Mouse (Mus musculus): Measurements from ENCODE around the gene Plekha6. TPM values are rescaled to one million over a fixed set of nuclear protein-coding genes. Genes with fewer than 3 reads are reported as not detected.

Gene Plekha6
- polyA plus RNA-seq, 1 experiment from 2014 or later, result 15.3 TPM

DNA sequence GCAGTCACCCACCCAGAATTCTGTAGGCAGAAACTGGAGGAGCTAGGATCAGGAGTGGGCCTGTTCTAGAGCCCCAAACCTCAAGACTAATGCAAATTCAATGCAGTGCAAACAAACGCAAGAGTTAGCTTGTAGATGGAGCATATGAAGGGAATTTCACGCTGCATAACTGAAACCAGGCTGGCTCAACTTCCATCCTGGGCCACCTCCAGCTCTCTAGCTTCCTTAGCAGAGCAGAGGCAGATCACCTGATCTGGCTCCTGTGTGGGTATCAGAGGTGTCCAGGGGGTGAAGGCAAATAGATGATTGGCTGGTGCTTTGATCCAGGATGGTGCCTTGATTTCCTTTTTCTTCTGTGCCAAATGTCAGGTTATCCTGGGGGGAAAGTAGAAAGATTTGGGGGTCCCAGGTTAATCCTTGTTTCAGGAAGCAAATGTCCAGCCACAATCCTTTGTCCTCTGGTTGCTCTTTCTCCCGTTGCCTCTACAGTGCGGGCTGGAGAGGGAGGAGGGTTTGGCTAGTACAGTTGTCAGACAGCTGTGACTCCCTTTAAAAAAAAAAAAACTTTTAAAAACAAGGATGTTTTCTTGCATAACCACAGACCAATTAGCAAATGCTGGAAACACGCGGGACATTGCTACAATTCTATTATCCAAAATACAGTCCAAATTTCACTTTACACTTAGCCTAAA is 75.3 kb downstream of the Plekha6 start:
- ATAC-seq, result no peak
- H3K4me2 ChIP-seq (replicated peaks), result no peak overlapping the region
- H3K4me3 ChIP-seq (replicated peaks), result no peak overlapping the region
- H3K36me3 ChIP-seq, result no peaks in the 10 kb centered on the region
- H3K4me1 ChIP-seq (replicated peaks), result peaks cover 39% of the 10 kb centered on the region
- H3K27me3 ChIP-seq (replicated peaks), result no peaks in the 10 kb centered on the region
- no peaks in the 10 kb centered on the region for H3K9me3 ChIP-seq
- H3K9ac ChIP-seq, result no peak overlapping the region
- 0 out of 2 replicates have a peak overlapping the region, but pooled peaks have one; percentile 30 for H3K27ac ChIP-seq
- WGBS, result 67% methylated on average over 6 of the region's 6 CpGs

DNA sequence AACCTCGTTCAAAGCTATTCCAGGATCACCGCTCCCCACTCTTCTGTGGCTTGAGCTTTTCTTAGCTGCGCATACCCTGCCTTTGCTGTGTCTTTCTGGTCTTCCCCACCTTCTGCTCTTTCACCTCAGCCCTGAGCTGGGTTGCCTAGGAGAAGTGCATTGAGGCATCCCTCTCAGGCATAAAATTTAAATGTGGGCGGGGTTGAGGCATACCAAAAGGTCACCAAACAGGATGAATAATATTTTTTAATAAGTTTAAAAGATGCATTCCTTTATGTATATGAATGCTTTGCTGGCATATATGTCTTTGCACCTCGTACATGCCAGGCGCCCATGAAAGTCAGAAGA is 75.8 kb downstream of the Plekha6 start:
- 78% methylated on average over 6 of the region's 6 CpGs for WGBS
- no peak for ATAC-seq
- no peak overlapping the region for H3K4me2 ChIP-seq (replicated peaks)
- peaks cover 44% of the 10 kb centered on the region for H3K4me1 ChIP-seq (replicated peaks)
- no peak overlapping the region for H3K4me3 ChIP-seq (replicated peaks)
- H3K27ac ChIP-seq, result 0 out of 2 replicates have a peak overlapping the region, but pooled peaks have one; percentile 30
- H3K9ac ChIP-seq, result no peak overlapping the region
- H3K9me3 ChIP-seq, result no peaks in the 10 kb centered on the region
- H3K36me3 ChIP-seq, result no peaks in the 10 kb centered on the region
- no peaks in the 10 kb centered on the region for H3K27me3 ChIP-seq (replicated peaks)

DNA sequence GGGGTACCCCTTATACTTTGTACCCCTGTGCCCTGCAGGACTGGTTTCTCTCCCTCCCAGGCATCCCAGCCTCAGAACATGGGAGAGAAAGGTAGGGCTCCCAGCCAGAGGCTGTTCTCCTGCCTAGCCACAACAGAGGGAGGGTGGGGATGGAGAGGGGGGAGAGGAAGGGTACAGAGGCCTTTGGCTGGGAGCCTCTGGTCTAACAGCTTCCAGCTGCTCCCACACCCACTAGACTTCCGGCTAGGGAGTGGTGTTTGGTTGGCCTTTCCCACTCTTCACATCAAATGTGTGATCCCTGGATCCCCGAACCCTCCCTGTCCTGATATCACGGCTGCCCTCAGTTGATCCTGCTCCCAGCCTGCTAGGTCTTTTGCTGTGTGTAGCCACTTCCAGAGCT is 76.9 kb downstream of the Plekha6 start:
- Histone ChIP-seq H3K4me1 (replicated peaks) (peaks cover 55% of the 10 kb centered on the region), H3K4me3 (replicated peaks) (no peak overlapping the region), H3K4me2 (replicated peaks) (peak overlapping the region; percentile 18; the same call in 1 of the 2 replicates), H3K27ac (peak overlapping the region; percentile 51), H3K36me3 (no peaks in the 10 kb centered on the region), H3K9ac (no peak overlapping the region), H3K9me3 (no peaks in the 10 kb centered on the region), H3K27me3 (replicated peaks) (no peaks in the 10 kb centered on the region)
- peak; percentile 44 for ATAC-seq
- WGBS, result 29% methylated on average over 3 of the region's 3 CpGs

DNA sequence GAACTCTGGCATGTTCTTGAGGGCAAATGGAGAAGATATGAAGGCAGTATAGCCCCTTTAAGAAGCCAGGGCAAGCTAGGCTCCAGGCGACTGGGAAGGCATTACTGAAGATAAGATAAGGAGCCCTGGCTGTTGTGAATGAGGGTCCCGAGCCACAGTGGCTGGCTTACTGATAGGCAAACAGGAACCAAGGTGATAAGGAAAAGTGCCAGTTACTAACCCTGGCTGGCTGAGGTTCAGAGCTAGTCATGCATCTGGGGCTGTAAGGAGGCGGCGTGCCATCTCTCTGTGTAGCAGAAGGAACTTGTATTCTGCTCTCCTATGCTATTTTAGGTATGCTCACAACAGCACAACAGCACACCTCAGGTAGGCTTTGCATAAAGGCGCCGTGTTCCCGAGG is 80.7 kb downstream of the Plekha6 start:
- no peaks in the 10 kb centered on the region for H3K9me3 ChIP-seq
- H3K36me3 ChIP-seq, result no peaks in the 10 kb centered on the region
- no peak overlapping the region for H3K9ac ChIP-seq
- peak overlapping the region; percentile 28 for H3K4me2 ChIP-seq (replicated peaks)
- peak; percentile 25 for ATAC-seq
- no peaks in the 10 kb centered on the region for H3K27me3 ChIP-seq (replicated peaks)
- H3K4me1 ChIP-seq (replicated peaks), result peaks cover 50% of the 10 kb centered on the region
- WGBS, result 55% methylated on average over 7 of the region's 7 CpGs
- peak overlapping the region; percentile 52; the same call in 1 of the 2 replicates for H3K27ac ChIP-seq
- H3K4me3 ChIP-seq (replicated peaks), result no peak overlapping the region

DNA sequence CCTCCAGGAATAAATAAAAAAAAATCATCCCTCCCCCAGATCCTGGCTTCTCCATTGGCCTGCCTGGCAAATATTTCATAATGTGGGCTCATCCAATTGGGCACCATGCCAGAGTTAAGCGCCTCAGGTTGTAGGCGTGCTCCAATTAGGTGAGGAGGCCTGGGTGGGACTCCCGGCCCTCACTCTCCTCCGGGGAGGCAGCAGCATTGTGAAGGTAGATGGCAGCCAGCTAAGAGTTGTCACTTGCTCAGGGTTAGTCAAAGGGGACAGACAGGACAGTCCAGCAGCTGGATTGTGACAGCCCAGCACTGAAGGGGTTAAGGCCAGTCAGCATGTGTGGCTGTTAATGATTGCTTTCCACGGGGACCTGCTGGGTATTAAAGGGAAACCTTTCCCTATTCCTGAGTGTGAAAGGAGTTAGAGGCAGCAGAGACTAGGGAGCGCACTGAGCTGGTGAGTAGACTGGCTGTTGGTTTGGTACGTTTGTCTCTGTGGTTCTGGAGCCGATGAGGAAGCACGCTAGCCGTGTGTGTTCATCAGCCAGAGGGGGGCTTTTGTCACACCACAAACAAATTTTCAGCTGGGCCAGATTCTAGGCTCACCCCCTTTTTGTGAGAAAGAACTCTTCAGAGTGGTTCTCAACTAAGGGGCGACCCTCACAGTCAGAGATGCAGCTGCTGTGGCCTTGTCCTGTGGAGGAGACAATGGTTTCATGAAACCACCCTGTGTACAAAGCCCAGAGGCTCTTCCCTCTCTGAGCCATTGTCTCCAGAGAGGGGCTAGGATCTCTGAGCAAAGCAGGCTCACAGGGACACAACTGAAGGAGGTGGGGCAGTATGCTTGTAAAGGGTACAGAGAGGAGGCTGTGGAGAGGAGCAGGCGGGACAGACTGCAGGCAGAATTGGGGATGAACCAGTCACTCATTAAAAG is 81.9 kb downstream of the Plekha6 start:
- H3K9me3 ChIP-seq, result no peaks in the 10 kb centered on the region
- H3K36me3 ChIP-seq, result no peaks in the 10 kb centered on the region
- H3K27ac ChIP-seq, result peak overlapping the region; percentile 52
- H3K4me2 ChIP-seq (replicated peaks), result peak overlapping the region; percentile 35
- WGBS, result 31% methylated on average over 12 of the region's 12 CpGs
- H3K27me3 ChIP-seq (replicated peaks), result no peaks in the 10 kb centered on the region
- H3K4me3 ChIP-seq (replicated peaks), result peak overlapping the region; percentile 17
- ATAC-seq, result peak; percentile 77
- peaks cover 50% of the 10 kb centered on the region for H3K4me1 ChIP-seq (replicated peaks)
- H3K9ac ChIP-seq, result peak overlapping the region; percentile 9; the same call in 1 of the 2 replicates

DNA sequence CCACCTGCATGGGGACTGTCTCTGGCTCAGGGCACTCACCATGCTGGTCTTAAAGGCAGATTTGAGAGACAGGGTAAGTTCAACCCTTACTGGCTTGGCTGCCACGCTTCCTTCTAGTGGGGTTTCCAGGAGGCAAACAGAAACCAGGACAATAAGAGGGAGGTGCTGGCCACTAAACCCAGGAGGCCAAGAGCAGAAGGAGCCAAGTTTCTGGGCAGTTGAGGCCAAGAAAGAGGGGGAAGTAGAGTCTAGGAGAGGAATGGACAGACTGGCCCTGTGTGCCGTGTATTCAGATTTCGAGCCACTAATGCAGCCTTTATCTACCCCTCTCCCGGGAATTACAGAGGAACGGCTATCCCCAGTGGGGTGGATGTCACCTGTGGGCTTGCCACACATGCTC is 83.2 kb downstream of the Plekha6 start:
- H3K4me2 ChIP-seq (replicated peaks), result peak overlapping the region; percentile 35; the same call in 1 of the 2 replicates
- peaks cover 56% of the 10 kb centered on the region for H3K4me1 ChIP-seq (replicated peaks)
- no peak overlapping the region for H3K27ac ChIP-seq
- H3K9me3 ChIP-seq, result no peaks in the 10 kb centered on the region
- no peak overlapping the region for H3K4me3 ChIP-seq (replicated peaks)
- no peak for ATAC-seq
- no peaks in the 10 kb centered on the region for H3K27me3 ChIP-seq (replicated peaks)
- H3K9ac ChIP-seq, result no peak overlapping the region
- no peaks in the 10 kb centered on the region for H3K36me3 ChIP-seq
- 78% methylated on average over 5 of the region's 5 CpGs for WGBS

DNA sequence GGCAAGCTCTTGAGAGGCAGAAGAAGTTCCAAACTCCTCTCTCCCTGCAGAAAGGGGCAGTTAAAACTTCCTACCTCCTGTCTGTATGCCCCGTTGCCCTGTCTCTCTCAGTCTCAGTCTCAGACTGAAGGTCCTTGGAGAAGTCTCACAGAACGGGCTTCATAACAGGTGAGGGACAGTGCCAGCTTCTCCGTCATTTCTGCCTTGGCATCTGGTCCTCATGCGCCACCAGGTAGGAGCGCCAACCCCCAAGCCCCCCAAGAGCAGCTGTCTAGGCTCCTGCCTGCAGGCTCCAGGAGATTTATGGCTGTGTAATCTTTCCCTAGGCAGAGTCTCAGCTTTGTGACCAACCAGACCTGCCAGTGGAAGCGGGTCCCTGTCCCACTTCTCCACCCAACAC is 86.8 kb downstream of the Plekha6 start:
- Histone ChIP-seq H3K4me1 (replicated peaks) (peaks cover 75% of the 10 kb centered on the region), H3K27me3 (replicated peaks) (no peaks in the 10 kb centered on the region), H3K27ac (peak overlapping the region; percentile 93), H3K9me3 (no peaks in the 10 kb centered on the region), H3K4me3 (replicated peaks) (no peak overlapping the region), H3K36me3 (no peaks in the 10 kb centered on the region), H3K9ac (no peak overlapping the region; the same call in 1 of the 2 replicates), H3K4me2 (replicated peaks) (no peak overlapping the region)
- ATAC-seq, result no peak
- WGBS, result 68% methylated on average over 6 of the region's 6 CpGs

DNA sequence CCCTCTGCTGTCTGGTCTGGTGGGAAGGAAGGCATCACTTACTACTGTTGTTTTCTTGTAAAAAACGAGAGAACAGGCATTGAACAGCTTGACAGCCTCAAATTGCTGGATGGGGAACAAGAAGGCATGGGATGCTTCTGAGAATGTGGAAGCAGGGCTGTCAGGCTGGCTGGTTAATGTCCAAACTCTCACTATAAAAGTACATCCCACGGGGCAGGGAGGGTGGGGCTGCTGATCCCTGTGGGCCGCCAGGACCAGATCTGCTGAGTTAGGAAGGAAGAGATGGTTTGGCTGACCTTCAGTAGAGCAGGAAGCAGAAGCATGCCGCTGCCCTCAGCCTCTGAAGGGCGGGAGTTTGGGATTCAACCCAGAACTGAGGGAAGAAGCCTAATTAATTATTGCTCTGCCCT is 87.6 kb downstream of the Plekha6 start:
- peak; percentile 68 for ATAC-seq
- no peaks in the 10 kb centered on the region for H3K27me3 ChIP-seq (replicated peaks)
- H3K9ac ChIP-seq, result no peak overlapping the region
- H3K4me3 ChIP-seq (replicated peaks), result no peak overlapping the region
- 7% methylated on average over 5 of the region's 5 CpGs for WGBS
- no peaks in the 10 kb centered on the region for H3K36me3 ChIP-seq
- H3K27ac ChIP-seq, result peak overlapping the region; percentile 93
- peaks cover 75% of the 10 kb centered on the region for H3K4me1 ChIP-seq (replicated peaks)
- H3K4me2 ChIP-seq (replicated peaks), result peak overlapping the region; percentile 22; the same call in 1 of the 2 replicates
- H3K9me3 ChIP-seq, result no peaks in the 10 kb centered on the region

DNA sequence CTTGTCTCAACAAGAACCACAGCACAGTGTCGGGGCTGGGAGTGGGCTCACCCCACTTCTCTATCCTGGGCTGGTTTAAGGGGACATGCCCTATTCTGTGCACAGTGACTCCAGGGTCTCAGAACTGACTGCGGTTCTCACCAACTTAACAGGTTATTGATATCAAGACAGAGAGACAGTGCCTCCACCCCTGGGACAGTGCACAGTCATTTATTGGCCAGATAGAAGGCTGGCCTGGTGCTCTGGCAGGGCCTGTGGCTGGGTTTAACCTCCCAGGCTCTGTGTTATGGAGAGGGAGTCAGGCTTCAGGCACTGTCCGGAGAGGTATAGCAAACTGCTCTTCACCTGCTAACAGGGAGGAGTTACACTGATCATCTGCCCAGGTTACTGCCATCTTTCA is 88.2 kb downstream of the Plekha6 start:
- Histone ChIP-seq H3K27ac (peak overlapping the region; percentile 93), H3K9ac (no peak overlapping the region), H3K4me2 (replicated peaks) (peak overlapping the region; percentile 22; the same call in 1 of the 2 replicates), H3K36me3 (no peaks in the 10 kb centered on the region), H3K4me3 (replicated peaks) (no peak overlapping the region), H3K9me3 (no peaks in the 10 kb centered on the region), H3K4me1 (replicated peaks) (peaks cover 77% of the 10 kb centered on the region), H3K27me3 (replicated peaks) (no peaks in the 10 kb centered on the region)
- WGBS, result 62% methylated on average over 3 of the region's 3 CpGs
- no peak for ATAC-seq

DNA sequence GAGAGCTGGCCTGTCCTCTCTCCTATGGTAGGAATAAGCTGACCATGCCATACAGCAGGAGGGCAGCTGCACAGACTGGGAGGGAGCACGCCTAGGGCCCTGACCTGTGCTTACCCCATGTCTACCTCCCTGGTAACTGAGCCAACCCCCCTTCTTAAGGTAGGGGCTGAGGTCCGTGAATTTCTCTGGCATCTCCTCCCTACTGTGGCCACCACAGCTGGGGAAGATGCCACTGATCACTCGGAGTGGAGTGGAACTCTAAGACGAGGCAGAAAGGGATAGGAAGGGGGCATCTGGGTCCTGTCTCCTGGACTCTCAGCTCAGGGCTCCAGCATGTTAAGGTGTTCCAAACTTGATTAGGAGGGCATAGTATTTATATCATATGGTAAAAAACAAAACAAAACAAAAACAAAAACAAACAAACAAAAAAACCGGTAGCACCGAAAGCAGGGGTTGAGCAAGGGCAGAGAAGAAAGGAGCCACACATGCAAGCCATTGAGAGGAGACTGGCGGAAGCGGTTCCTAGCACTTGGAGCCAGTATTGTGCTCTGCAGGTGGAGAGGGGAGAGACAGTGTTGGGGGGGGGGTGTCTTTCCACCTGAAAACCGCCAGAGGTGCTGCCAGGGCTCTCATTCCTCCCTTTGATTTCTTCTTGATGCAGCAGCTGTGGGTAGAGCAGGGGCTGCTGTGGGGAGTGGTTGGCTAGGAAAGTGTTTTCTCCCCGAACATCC is 89.0 kb downstream of the Plekha6 start:
- WGBS, result 46% methylated on average over 10 of the region's 10 CpGs
- Histone ChIP-seq H3K27me3 (replicated peaks) (no peaks in the 10 kb centered on the region), H3K4me3 (replicated peaks) (no peak overlapping the region), H3K4me2 (replicated peaks) (peak overlapping the region; percentile 24; the same call in 1 of the 2 replicates), H3K27ac (peak overlapping the region; percentile 93), H3K9ac (no peak overlapping the region), H3K9me3 (no peaks in the 10 kb centered on the region), H3K4me1 (replicated peaks) (peaks cover 74% of the 10 kb centered on the region), H3K36me3 (no peaks in the 10 kb centered on the region)
- ATAC-seq, result no peak

DNA sequence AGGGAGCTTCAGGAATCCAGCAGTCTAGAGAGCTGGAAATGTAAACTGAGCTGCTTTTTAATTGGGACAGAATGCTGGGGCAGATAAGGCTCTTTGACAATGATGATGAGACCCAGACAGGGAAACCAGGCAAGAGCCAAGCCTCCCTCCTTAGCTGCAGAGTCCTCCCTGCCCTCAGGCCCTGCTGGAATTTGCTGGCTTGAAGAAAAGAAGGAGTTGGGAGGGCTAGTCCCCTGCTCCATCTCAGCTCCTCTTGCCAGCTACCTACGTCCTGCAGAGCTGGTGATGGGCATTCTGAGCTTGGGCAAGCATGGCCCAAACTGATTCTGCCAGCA is 89.5 kb downstream of the Plekha6 start:
- WGBS, result 42% methylated on average over 1 of the region's 1 CpGs
- Histone ChIP-seq H3K4me1 (replicated peaks) (peaks cover 77% of the 10 kb centered on the region), H3K9me3 (no peaks in the 10 kb centered on the region), H3K4me2 (replicated peaks) (no peak overlapping the region), H3K27me3 (replicated peaks) (no peaks in the 10 kb centered on the region), H3K9ac (no peak overlapping the region), H3K36me3 (no peaks in the 10 kb centered on the region), H3K27ac (peak overlapping the region; percentile 93), H3K4me3 (replicated peaks) (no peak overlapping the region)
- ATAC-seq, result peak; percentile 16; the same call in 1 of the 2 replicates

DNA sequence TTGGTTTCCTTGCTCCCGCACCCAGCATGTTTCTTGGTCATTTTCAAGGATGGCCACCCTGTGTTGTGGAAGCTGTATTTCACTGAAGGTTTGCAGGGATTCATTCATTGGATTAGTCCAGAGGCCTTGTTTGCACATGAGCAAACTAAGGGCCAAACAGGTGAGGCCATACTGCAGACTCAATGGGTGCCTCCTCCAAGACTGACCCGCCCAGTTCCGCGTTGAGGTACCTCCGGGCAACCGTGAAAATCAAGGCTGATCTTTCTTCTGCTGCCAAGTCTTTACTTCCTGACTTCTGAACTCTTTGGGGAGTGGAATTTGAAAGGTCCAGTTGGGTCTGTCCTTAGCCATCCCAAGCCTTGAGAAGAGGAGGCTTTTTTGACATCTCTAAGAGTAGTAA is 90.2 kb downstream of the Plekha6 start:
- H3K27ac ChIP-seq, result peak overlapping the region; percentile 93
- 62% methylated on average over 6 of the region's 6 CpGs for WGBS
- peaks cover 77% of the 10 kb centered on the region for H3K4me1 ChIP-seq (replicated peaks)
- no peak overlapping the region for H3K4me3 ChIP-seq (replicated peaks)
- H3K36me3 ChIP-seq, result no peaks in the 10 kb centered on the region
- peak; percentile 45 for ATAC-seq
- no peaks in the 10 kb centered on the region for H3K27me3 ChIP-seq (replicated peaks)
- no peak overlapping the region for H3K9ac ChIP-seq
- no peaks in the 10 kb centered on the region for H3K9me3 ChIP-seq
- peak overlapping the region; percentile 38; the same call in 1 of the 2 replicates for H3K4me2 ChIP-seq (replicated peaks)

Measured in intestine, embryonic 15.5 days (tissue).